Mouse (Mus musculus) forebrain, embryonic 12.5 days (tissue): ENCODE measurements at regions not wholly inside any gene's neighbourhood (a gene's known extent, or its start where the extent isn't known, plus 50 kb on each side); places are given as distances from the start of the nearest gene placed in this dataset.

Experiments used
- ATAC-seq: fragments of 200-750 bp; cut with Nextera tagmentation; 2 replicates; pipeline ENCODE4 v1.8.0; 2017; ENCODE audit warnings: moderate TSS enrichment; ENCODE audit not compliant: low FRiP score
- H3K27ac ChIP-seq: fragments of 300-500 bp; sonication (generic); 2 replicates; pipeline ENCODE4 v1.5.1; 2016; ENCODE audit warnings: mild to moderate bottlenecking
- H3K27me3 ChIP-seq: fragments of 300-500 bp; sonication (generic); 2 replicates; pipeline ENCODE4 v1.6.1; 2016; ENCODE audit warnings: mild to moderate bottlenecking
- H3K36me3 ChIP-seq: fragments of 300-500 bp; sonication (generic); replicated peaks from 2 replicates; pipeline ENCODE4 v1.6.1; 2016; ENCODE audit warnings: mild to moderate bottlenecking
- H3K4me1 ChIP-seq: fragments of 300-500 bp; sonication (generic); 2 replicates; pipeline ENCODE4 v1.6.1; 2016
- H3K4me2 ChIP-seq: fragments of 300-500 bp; sonication (generic); 2 replicates; pipeline ENCODE4 v1.6.1; 2016; ENCODE audit warnings: mild to moderate bottlenecking, moderate library complexity
- H3K4me3 ChIP-seq: fragments of 300-500 bp; sonication (generic); replicated peaks from 2 replicates; pipeline ENCODE4 v1.5.1; 2016; ENCODE audit warnings: mild to moderate bottlenecking
- H3K9ac ChIP-seq: fragments of 300-500 bp; sonication (generic); 2 replicates; pipeline ENCODE4 v1.6.1; 2016; ENCODE audit warnings: mild to moderate bottlenecking
- H3K9me3 ChIP-seq: fragments of 300-500 bp; sonication (generic); 2 replicates; pipeline ENCODE4 v1.6.1; 2016
- WGBS: fragments of 180-500 bp; shearing (Covaris S2); methylation state at CpG from one replicate; pipeline ENCODE4 v1.1.7; 2016; 5-methylcytosine and 5-hydroxymethylcytosine counted together

- Histone ChIP-seq H3K4me3 (no peak overlapping the region), H3K9me3 (no peaks in the 10 kb centered on the region), H3K9ac (no peak overlapping the region), H3K4me1 (0 out of 2 replicates have a peak, but pooled peaks cover 6% of the 10 kb centered on the region), H3K27ac (no peak overlapping the region), H3K4me2 (no peak overlapping the region), H3K36me3 (no peaks in the 10 kb centered on the region), H3K27me3 (no peaks in the 10 kb centered on the region)
- ATAC-seq = no peak
- WGBS = 80% methylated on average over 16 of the region's 16 CpGs
Measured at GRCm38 (mm10) chr2:170945401-170946105, 213.9 kb downstream of the Dok5 start.

GRCm38 (mm10) chr2:170946106-170946657 lies 214.6 kb downstream of the Dok5 start:
- Histone ChIP-seq H3K4me1 (0 out of 2 replicates have a peak, but pooled peaks cover 6% of the 10 kb centered on the region), H3K9me3 (no peaks in the 10 kb centered on the region), H3K9ac (no peak overlapping the region), H3K27ac (no peak overlapping the region), H3K4me3 (no peak overlapping the region), H3K27me3 (no peaks in the 10 kb centered on the region), H3K4me2 (no peak overlapping the region), H3K36me3 (no peaks in the 10 kb centered on the region)
- no peak for ATAC-seq
- WGBS = 89% methylated on average over 15 of the region's 15 CpGs

- H3K4me2 ChIP-seq = no peak overlapping the region
- no peak overlapping the region for H3K9ac ChIP-seq
- H3K9me3 ChIP-seq = no peaks in the 10 kb centered on the region
- H3K4me3 ChIP-seq = no peak overlapping the region
- H3K4me1 ChIP-seq = 0 out of 2 replicates have a peak, but pooled peaks cover 6% of the 10 kb centered on the region
- no peak overlapping the region for H3K27ac ChIP-seq
- no peaks in the 10 kb centered on the region for H3K27me3 ChIP-seq
- 94% methylated on average over 8 of the region's 8 CpGs for WGBS
- no peak for ATAC-seq
- no peaks in the 10 kb centered on the region for H3K36me3 ChIP-seq
Measured at GRCm38 (mm10) chr2:170947236-170947635, 215.6 kb downstream of the Dok5 start.

GRCm38 (mm10) chr2:170954626-170955025 lies 223.0 kb downstream of the Dok5 start:
- Histone ChIP-seq H3K4me1 (no peaks in the 10 kb centered on the region), H3K27me3 (no peaks in the 10 kb centered on the region), H3K4me3 (no peak overlapping the region), H3K9me3 (no peaks in the 10 kb centered on the region), H3K4me2 (no peak overlapping the region), H3K36me3 (no peaks in the 10 kb centered on the region), H3K27ac (no peak overlapping the region), H3K9ac (no peak overlapping the region)
- ATAC-seq = no peak
- WGBS = 92% methylated on average over 17 of the region's 17 CpGs

GRCm38 (mm10) chr2:170956766-170957165 lies 225.2 kb downstream of the Dok5 start:
- Histone ChIP-seq H3K4me3 (no peak overlapping the region), H3K9me3 (no peaks in the 10 kb centered on the region), H3K4me2 (no peak overlapping the region), H3K36me3 (no peaks in the 10 kb centered on the region), H3K9ac (no peak overlapping the region), H3K27ac (no peak overlapping the region), H3K27me3 (no peaks in the 10 kb centered on the region), H3K4me1 (no peaks in the 10 kb centered on the region)
- 84% methylated on average over 3 of the region's 3 CpGs for WGBS
- ATAC-seq = no peak

GRCm38 (mm10) chr2:170960396-170960795 lies 228.8 kb downstream of the Dok5 start:
- H3K9me3 ChIP-seq = no peaks in the 10 kb centered on the region
- H3K4me3 ChIP-seq = no peak overlapping the region
- no peak overlapping the region for H3K9ac ChIP-seq
- H3K36me3 ChIP-seq = no peaks in the 10 kb centered on the region
- H3K27me3 ChIP-seq = no peaks in the 10 kb centered on the region
- 93% methylated on average over 4 of the region's 4 CpGs for WGBS
- no peaks in the 10 kb centered on the region for H3K4me1 ChIP-seq
- H3K4me2 ChIP-seq = no peak overlapping the region
- no peak overlapping the region for H3K27ac ChIP-seq
- no peak for ATAC-seq

- WGBS = 80% methylated on average over 4 of the region's 4 CpGs
- Histone ChIP-seq H3K27me3 (no peaks in the 10 kb centered on the region), H3K9me3 (no peaks in the 10 kb centered on the region), H3K27ac (no peak overlapping the region), H3K36me3 (no peaks in the 10 kb centered on the region), H3K4me1 (no peaks in the 10 kb centered on the region), H3K9ac (no peak overlapping the region), H3K4me3 (no peak overlapping the region), H3K4me2 (no peak overlapping the region)
- ATAC-seq = no peak
Measured at GRCm38 (mm10) chr2:170962481-170962880, 230.9 kb downstream of the Dok5 start.

- H3K4me3 ChIP-seq = no peak overlapping the region
- no peaks in the 10 kb centered on the region for H3K9me3 ChIP-seq
- H3K36me3 ChIP-seq = no peaks in the 10 kb centered on the region
- H3K4me2 ChIP-seq = no peak overlapping the region
- H3K27me3 ChIP-seq = no peaks in the 10 kb centered on the region
- ATAC-seq = no peak
- H3K9ac ChIP-seq = no peak overlapping the region
- H3K4me1 ChIP-seq = no peaks in the 10 kb centered on the region
- H3K27ac ChIP-seq = no peak overlapping the region
- WGBS = 87% methylated on average over 3 of the region's 3 CpGs
Measured at GRCm38 (mm10) chr2:170969430-170969829, 237.8 kb downstream of the Dok5 start.

- Histone ChIP-seq H3K9me3 (no peaks in the 10 kb centered on the region), H3K27ac (no peak overlapping the region), H3K4me1 (no peaks in the 10 kb centered on the region), H3K27me3 (no peaks in the 10 kb centered on the region), H3K4me3 (no peak overlapping the region), H3K9ac (no peak overlapping the region), H3K36me3 (no peaks in the 10 kb centered on the region), H3K4me2 (no peak overlapping the region)
- ATAC-seq = no peak
- WGBS = 74% methylated on average over 1 of the region's 1 CpGs
Measured at GRCm38 (mm10) chr2:170985357-170985756, 253.8 kb downstream of the Dok5 start.

- Histone ChIP-seq H3K9me3 (no peaks in the 10 kb centered on the region), H3K4me3 (no peak overlapping the region), H3K27ac (no peak overlapping the region), H3K27me3 (no peaks in the 10 kb centered on the region), H3K4me2 (no peak overlapping the region), H3K36me3 (no peaks in the 10 kb centered on the region), H3K9ac (no peak overlapping the region), H3K4me1 (peaks cover 5% of the 10 kb centered on the region; the same call in 1 of the 2 replicates)
- ATAC-seq = no peak
- 92% methylated on average over 6 of the region's 6 CpGs for WGBS
Measured at GRCm38 (mm10) chr2:170998378-170998777, 266.8 kb downstream of the Dok5 start.

- Histone ChIP-seq H3K27me3 (no peaks in the 10 kb centered on the region), H3K9me3 (no peaks in the 10 kb centered on the region), H3K4me3 (no peak overlapping the region), H3K9ac (no peak overlapping the region), H3K36me3 (no peaks in the 10 kb centered on the region), H3K4me1 (peaks cover 5% of the 10 kb centered on the region; the same call in 1 of the 2 replicates), H3K4me2 (no peak overlapping the region), H3K27ac (no peak overlapping the region)
- WGBS = 64% methylated on average over 3 of the region's 3 CpGs
- peak; percentile 80 for ATAC-seq
Measured at GRCm38 (mm10) chr2:171000165-171000564, 268.6 kb downstream of the Dok5 start.

- H3K4me3 ChIP-seq = no peak overlapping the region
- H3K9me3 ChIP-seq = no peaks in the 10 kb centered on the region
- no peak overlapping the region for H3K9ac ChIP-seq
- no peaks in the 10 kb centered on the region for H3K4me1 ChIP-seq
- ATAC-seq = no peak
- H3K36me3 ChIP-seq = no peaks in the 10 kb centered on the region
- no peak overlapping the region for H3K4me2 ChIP-seq
- H3K27me3 ChIP-seq = no peaks in the 10 kb centered on the region
- H3K27ac ChIP-seq = no peak overlapping the region
- 79% methylated on average over 8 of the region's 8 CpGs for WGBS
Measured at GRCm38 (mm10) chr2:171028481-171028880, 296.9 kb downstream of the Dok5 start.
